Mouse (Mus musculus): Measurements from ENCODE around the gene Prom2.

GRCm38 (mm10) chr2:127506131-127506632, 35.1 kb downstream of the Prom2 start:
- TF ChIP-seq CTCF (IDR thresholded peaks at IDR 0.05; ENCODE audit: borderline replicate concordance, extremely low read depth, insufficient read depth, insufficient read length) (no peak), POLR2A (IDR thresholded peaks at IDR 0.05; ENCODE audit: borderline replicate concordance, extremely low read depth, insufficient read depth, insufficient read length, poor library complexity, severe bottlenecking) (no peak)
